In genomic region chr16:72778520-72778919, GRCm38 (mm10) we compare ENCODE assay signal across 24 mouse cellular contexts.
DNase-seq lines count a peak whose midpoint lies in the region; ATAC-seq lines count a peak whose summit lies in the region.
"Had no signal": no experiment of that assay in that cellular context is flagged by ENCODE, and none has a peak within 500 bp of the region (broad histone marks: within the 10 kb centered on the region; RNA-seq: fewer than 3 reads in every experiment).

No protein-coding gene starts in this region.

- 67% methylated on average over 9 of the region's 9 CpGs for WGBS in hindbrain, embryonic 10.5 days
- 62% methylated on average over 9 of the region's 9 CpGs for WGBS in hindbrain, embryonic 13.5 days
- 55% methylated on average over 9 of the region's 9 CpGs for WGBS in midbrain, embryonic 13.5 days
- WGBS in midbrain, embryonic 16.5 days = 54% methylated on average over 9 of the region's 9 CpGs
- 56% methylated on average over 9 of the region's 9 CpGs for WGBS in hindbrain, embryonic 12.5 days
- WGBS in stomach, embryonic 15.5 days = 40% methylated on average over 9 of the region's 9 CpGs

- no peak overlapping the region for H3K9ac ChIP-seq in hindbrain, embryonic 13.5 days
- no peak overlapping the region for H3K9ac ChIP-seq in midbrain, embryonic 13.5 days (replicated peaks)
- no peak overlapping the region for H3K9ac ChIP-seq in midbrain, embryonic 16.5 days (ENCODE audit: low read depth, low read length)
- no peak overlapping the region for H3K9ac ChIP-seq in hindbrain, embryonic 12.5 days
- H3K9ac ChIP-seq in stomach, embryonic 15.5 days = no peak overlapping the region
- H3K9ac ChIP-seq: heart, embryonic 12.5 days; liver, embryonic 12.5 days; lung, embryonic 15.5 days had no signal

- H3K36me3 ChIP-seq in hindbrain, embryonic 10.5 days = no peaks in the 10 kb centered on the region
- no peaks in the 10 kb centered on the region for H3K36me3 ChIP-seq in hindbrain, embryonic 13.5 days
- H3K36me3 ChIP-seq in midbrain, embryonic 13.5 days = no peaks in the 10 kb centered on the region
- H3K36me3 ChIP-seq in midbrain, embryonic 16.5 days (ENCODE audit: control insufficient read depth, insufficient read depth, low read length) = no peaks in the 10 kb centered on the region
- H3K36me3 ChIP-seq in hindbrain, embryonic 12.5 days = no peaks in the 10 kb centered on the region
- H3K36me3 ChIP-seq in stomach, embryonic 15.5 days = no peaks in the 10 kb centered on the region
- H3K36me3 ChIP-seq: heart, embryonic 12.5 days; liver, embryonic 12.5 days; lung, embryonic 15.5 days had no signal

- no peak overlapping the region for H3K4me3 ChIP-seq in hindbrain, embryonic 10.5 days
- no peak overlapping the region for H3K4me3 ChIP-seq in hindbrain, embryonic 13.5 days
- H3K4me3 ChIP-seq in midbrain, embryonic 13.5 days (replicated peaks) = no peak overlapping the region
- H3K4me3 ChIP-seq in midbrain, embryonic 16.5 days (ENCODE audit: low read depth, low read length) = no peak overlapping the region
- H3K4me3 ChIP-seq in hindbrain, embryonic 12.5 days = no peak overlapping the region
- H3K4me3 ChIP-seq in stomach, embryonic 15.5 days (replicated peaks) = no peak overlapping the region
- H3K4me3 ChIP-seq: heart, embryonic 12.5 days; left cerebral cortex, adult 2 months; liver, embryonic 12.5 days; lung, embryonic 15.5 days had no signal

- DNase-seq in hindbrain, embryonic 10.5 days (ENCODE audit: low spot score) = no peak
- no peak for DNase-seq in adrenal gland, postnatal 10 days
- DNase-seq: adrenal gland, postnatal 25 days; cerebellum, adult 18-20 months; cerebellum, postnatal 36 days; gastrocnemius, postnatal 10 days; heart, adult 11 months; heart, postnatal 14 days; kidney, adult 8-10 months; kidney, postnatal 14 days; left cerebral cortex, postnatal 4 days had no signal

- no peak overlapping the region for H3K4me2 ChIP-seq in hindbrain, embryonic 13.5 days
- no peak overlapping the region for H3K4me2 ChIP-seq in midbrain, embryonic 13.5 days (replicated peaks)
- H3K4me2 ChIP-seq in midbrain, embryonic 16.5 days (ENCODE audit: low read length) = no peak overlapping the region; the same call in 1 of the 2 replicates
- no peak overlapping the region for H3K4me2 ChIP-seq in hindbrain, embryonic 12.5 days (replicated peaks)
- H3K4me2 ChIP-seq in stomach, embryonic 15.5 days = 0 out of 2 replicates have a peak overlapping the region, but pooled peaks have one; percentile 12
- H3K4me2 ChIP-seq: heart, embryonic 12.5 days; liver, embryonic 12.5 days; lung, embryonic 15.5 days had no signal

- H3K27ac ChIP-seq in hindbrain, embryonic 10.5 days = 0 out of 2 replicates have a peak overlapping the region, but pooled peaks have one; percentile 12
- H3K27ac ChIP-seq in hindbrain, embryonic 13.5 days = no peak overlapping the region
- H3K27ac ChIP-seq in midbrain, embryonic 13.5 days = no peak overlapping the region
- no peak overlapping the region; the same call in 1 of the 2 replicates for H3K27ac ChIP-seq in midbrain, embryonic 16.5 days (ENCODE audit: low read length)
- peak overlapping the region; percentile 13; the same call in 1 of the 2 replicates for H3K27ac ChIP-seq in hindbrain, embryonic 12.5 days
- H3K27ac ChIP-seq in stomach, embryonic 15.5 days = no peak overlapping the region; the same call in 1 of the 2 replicates
- H3K27ac ChIP-seq: left cerebral cortex, adult 2 months; liver, embryonic 12.5 days; lung, embryonic 15.5 days; macrophage had no signal

- peaks cover 21% of the 10 kb centered on the region for H3K4me1 ChIP-seq in hindbrain, embryonic 10.5 days (replicated peaks)
- peaks cover 13% of the 10 kb centered on the region for H3K4me1 ChIP-seq in hindbrain, embryonic 13.5 days (replicated peaks)
- H3K4me1 ChIP-seq in midbrain, embryonic 13.5 days (replicated peaks) = peaks cover 22% of the 10 kb centered on the region
- peaks cover 7% of the 10 kb centered on the region; the same call in 1 of the 2 replicates for H3K4me1 ChIP-seq in midbrain, embryonic 16.5 days (ENCODE audit: control insufficient read depth, insufficient read depth, low read length)
- peaks cover 16% of the 10 kb centered on the region for H3K4me1 ChIP-seq in hindbrain, embryonic 12.5 days
- H3K4me1 ChIP-seq in stomach, embryonic 15.5 days = peaks cover 6% of the 10 kb centered on the region; the same call in 1 of the 2 replicates
- H3K4me1 ChIP-seq: heart, embryonic 12.5 days; liver, embryonic 12.5 days; lung, embryonic 15.5 days had no signal

- ATAC-seq in hindbrain, embryonic 13.5 days (ENCODE audit: low FRiP score) = no peak
- ATAC-seq in midbrain, embryonic 13.5 days = 0 out of 2 replicates have a peak, but pooled peaks have one; percentile 40
- no peak for ATAC-seq in midbrain, embryonic 16.5 days
- ATAC-seq in hindbrain, embryonic 12.5 days (ENCODE audit: low FRiP score) = no peak
- peak; percentile 50 for ATAC-seq in stomach, embryonic 15.5 days (ENCODE audit: insufficient read depth, low FRiP score, low read depth)
- ATAC-seq in erythroblast, adult 5-6 weeks (replicated peaks; ENCODE audit: low FRiP score, poor library complexity, severe bottlenecking) = no peak
- ATAC-seq: CD4-positive, CD25-positive, alpha-beta regulatory T cell, adult 4 months; liver, embryonic 12.5 days; Patski had no signal

- no peaks in the 10 kb centered on the region for H3K9me3 ChIP-seq in hindbrain, embryonic 10.5 days
- no peaks in the 10 kb centered on the region for H3K9me3 ChIP-seq in hindbrain, embryonic 13.5 days
- H3K9me3 ChIP-seq in midbrain, embryonic 13.5 days = no peaks in the 10 kb centered on the region
- no peaks in the 10 kb centered on the region for H3K9me3 ChIP-seq in midbrain, embryonic 16.5 days (replicated peaks; ENCODE audit: control insufficient read depth, low read length, poor library complexity, severe bottlenecking)
- H3K9me3 ChIP-seq in hindbrain, embryonic 12.5 days (replicated peaks) = no peaks in the 10 kb centered on the region
- no peaks in the 10 kb centered on the region for H3K9me3 ChIP-seq in stomach, embryonic 15.5 days
- H3K9me3 ChIP-seq: heart, embryonic 12.5 days; liver, embryonic 12.5 days; lung, embryonic 15.5 days had no signal

- H3K27me3 ChIP-seq in hindbrain, embryonic 10.5 days (ENCODE audit: insufficient read depth, poor library complexity, severe bottlenecking) = no peaks in the 10 kb centered on the region
- no peaks in the 10 kb centered on the region for H3K27me3 ChIP-seq in hindbrain, embryonic 13.5 days
- no peaks in the 10 kb centered on the region for H3K27me3 ChIP-seq in midbrain, embryonic 13.5 days
- H3K27me3 ChIP-seq in midbrain, embryonic 16.5 days (ENCODE audit: control insufficient read depth, insufficient read depth, low read depth, low read length) = no peaks in the 10 kb centered on the region
- H3K27me3 ChIP-seq in hindbrain, embryonic 12.5 days = no peaks in the 10 kb centered on the region
- no peaks in the 10 kb centered on the region for H3K27me3 ChIP-seq in stomach, embryonic 15.5 days (replicated peaks)
- H3K27me3 ChIP-seq: heart, embryonic 12.5 days; liver, embryonic 12.5 days; lung, embryonic 15.5 days had no signal

Comparison
In these comparisons a context has a peak if more than half of its experiments do, and no peak if none do; other contexts are left out.
1. H3K27ac ChIP-seq: peak in hindbrain, embryonic 10.5 days (single experiment) and hindbrain, embryonic 12.5 days (single experiment); none in hindbrain, embryonic 13.5 days (single experiment), midbrain, embryonic 13.5 days (single experiment), midbrain, embryonic 16.5 days (single experiment) and stomach, embryonic 15.5 days (single experiment).
2. ATAC-seq: peak in midbrain, embryonic 13.5 days (single experiment) and stomach, embryonic 15.5 days (single experiment); none in hindbrain, embryonic 13.5 days (single experiment), midbrain, embryonic 16.5 days (single experiment), hindbrain, embryonic 12.5 days (single experiment) and erythroblast, adult 5-6 weeks (single experiment).